Mouse (Mus musculus) liver, adult 2 months (tissue): ENCODE measurements around the gene Nop53.

ENCODE experiments used
- CTCF ChIP-seq: fragments of 200-500 bp; IDR thresholded peaks from 2 replicates; pipeline ENCODE4 v1.5.1; 2011; ENCODE audit warnings: low read depth, low read length, control low read depth
- POLR2A ChIP-seq: fragments of 200-500 bp; IDR thresholded peaks from 2 replicates; pipeline ENCODE4 v1.6.1; 2011; ENCODE audit warnings: low read length, control low read depth; ENCODE audit not compliant: insufficient read depth; ENCODE audit errors: extremely low read depth

GRCm38 (mm10) chr7:15967312-15967711, 21.4 kb upstream of the Nop53 start, which contains the start of gene Ehd2:
- peak; percentile 87 for TF ChIP-seq CTCF
- no peak for TF ChIP-seq POLR2A
